Mouse (Mus musculus) stomach, postnatal 0 days (tissue): Measurements from ENCODE around the gene Ptpn23.

Experiments used
- CTCF ChIP-seq: IDR thresholded peaks from 2 replicates; pipeline ENCODE4 v1.5.1; 2016; ENCODE audit warnings: antibody characterized with exemption, low read depth, mild to moderate bottlenecking, moderate library complexity
- EP300 ChIP-seq: optimal IDR thresholded peaks from 2 replicates; pipeline ENCODE3; 2016; ENCODE audit warnings: antibody characterized with exemption

GRCm38 (mm10) chr9:110402731-110403130 lies 5.3 kb downstream of the Ptpn23 start:
- no peak for TF ChIP-seq CTCF
- no peak for TF ChIP-seq EP300
